Mouse (Mus musculus) testis, adult 2 months (tissue): ENCODE measurements at regions not wholly inside any gene's neighbourhood (a gene's known extent, or its start where the extent isn't known, plus 50 kb on each side); places are given as distances from the start of the nearest gene placed in this dataset.

Source experiments
- CTCF ChIP-seq: fragments of 200-500 bp; IDR thresholded peaks from 2 replicates; pipeline ENCODE4 v1.5.1; 2012; ENCODE audit warnings: low read depth, mild to moderate bottlenecking, inconsistent platforms, low read length, moderate library complexity; ENCODE audit not compliant: control insufficient read depth, insufficient read depth, insufficient replicate concordance
- POLR2A ChIP-seq: fragments of 200-500 bp; IDR thresholded peaks from 2 replicates; pipeline ENCODE4 v1.6.1; 2012; ENCODE audit warnings: low read depth, mild to moderate bottlenecking, inconsistent platforms, low read length, moderate library complexity; ENCODE audit not compliant: control insufficient read depth

- TF ChIP-seq POLR2A (no peak), CTCF (no peak)
These were observed 109.3 kb upstream of the Dyrk2 start for GRCm38 (mm10) chr10:118979339-118979738.
